Mouse (Mus musculus) frontal cortex, postnatal 25 days (tissue): ENCODE results near the gene Camta1.

Experiments used
- DNase-seq, 2 experiments: peaks; one replicate each; pipeline ENCODE4 v3.0.0; 2022; ENCODE audit warnings: low spot score in 2 of 2

Camta1 gene

DNA sequence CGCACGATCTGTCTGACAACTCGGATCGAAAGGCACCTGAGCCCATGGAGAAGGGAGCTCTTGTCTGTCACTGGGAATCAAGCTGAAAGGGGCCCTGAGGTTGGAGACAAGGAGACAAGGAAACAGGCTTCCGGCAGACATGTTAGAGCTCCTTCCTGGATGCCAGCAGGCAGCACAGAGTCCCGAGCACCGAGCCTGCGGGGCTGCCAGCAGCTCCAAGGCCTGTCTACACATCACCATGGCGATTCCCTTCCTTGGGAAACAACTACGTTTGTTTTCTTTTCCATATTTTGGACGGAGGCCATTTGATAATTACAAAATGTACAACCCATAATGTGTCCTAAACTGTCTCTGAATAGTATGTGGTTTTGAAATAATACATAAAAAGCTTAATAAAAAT is 122.8 kb downstream of the Camta1 start:
- DNase-seq = no peak

DNA sequence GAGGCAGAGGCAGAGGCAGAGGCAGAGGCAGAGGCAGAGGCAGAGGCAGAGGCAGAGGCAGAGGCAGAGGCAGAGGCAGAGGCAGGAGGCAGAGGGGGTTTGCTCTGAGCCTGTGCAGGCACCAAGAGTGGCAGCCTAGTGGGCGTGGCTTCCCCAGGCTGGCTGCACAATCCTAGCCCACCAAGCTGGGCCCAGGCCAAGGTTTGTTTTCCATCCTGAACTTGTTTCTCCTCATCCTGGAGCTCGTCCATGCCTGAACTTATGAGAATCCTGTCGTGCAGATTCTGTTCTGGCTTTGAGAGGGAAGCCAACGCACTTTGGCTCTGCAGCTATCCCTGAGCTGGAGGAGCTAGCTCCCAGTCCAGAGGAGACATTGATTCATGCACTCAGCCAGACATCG is 123.4 kb downstream of the Camta1 start:
- DNase-seq = no peak

DNA sequence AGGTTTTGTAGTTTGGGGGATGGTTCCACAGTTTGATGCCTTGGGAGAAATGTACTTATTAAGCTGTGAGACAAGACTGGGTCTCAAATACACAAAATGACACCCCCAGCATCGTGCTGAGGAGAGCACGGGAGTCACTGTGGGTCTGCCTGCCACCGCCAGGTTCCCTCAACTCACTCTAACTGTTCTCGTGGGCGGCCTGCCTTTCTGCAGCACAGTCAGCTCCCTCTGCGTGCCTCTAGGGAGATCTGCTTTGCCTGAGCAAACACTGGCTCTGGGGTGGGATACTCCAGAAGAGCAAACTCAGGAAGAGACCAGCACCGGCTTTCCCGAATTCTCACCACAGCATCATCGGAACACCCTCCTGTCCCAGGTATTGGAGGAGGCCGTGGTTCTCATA is 129.0 kb downstream of the Camta1 start:
- DNase-seq = no peak

DNA sequence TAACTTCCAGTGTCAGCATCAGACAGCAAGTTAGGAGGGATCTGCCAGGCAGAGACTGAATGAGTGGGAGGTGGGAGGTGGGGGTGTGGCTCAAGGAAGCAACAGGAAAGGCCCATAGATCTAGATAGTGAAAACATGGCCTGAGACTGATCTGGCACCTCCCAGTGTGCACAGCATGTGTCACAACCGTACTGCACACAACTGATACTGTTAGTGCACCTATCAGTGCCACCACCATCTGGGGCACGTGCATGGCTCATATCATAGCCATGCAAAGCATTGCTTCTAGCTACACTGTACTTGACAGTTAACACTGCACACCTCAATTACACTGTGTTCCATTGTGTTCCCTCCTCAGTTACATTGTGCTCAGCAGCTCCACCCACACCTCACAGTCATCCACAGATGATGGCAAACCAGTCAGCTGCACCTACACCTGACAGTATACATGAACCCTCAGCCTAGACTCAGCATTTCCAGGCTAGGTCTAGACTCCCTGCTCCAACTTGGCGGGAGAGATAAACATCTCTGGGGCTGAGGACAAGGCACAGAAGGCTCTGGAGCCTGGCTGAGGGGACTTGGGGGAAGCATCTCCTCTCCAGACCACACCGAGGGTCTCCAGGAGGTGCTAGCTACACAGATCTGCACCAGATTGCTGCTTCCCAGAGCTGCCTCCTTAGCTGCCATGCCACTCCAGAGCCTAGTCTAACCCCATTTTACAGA is 131.5 kb downstream of the Camta1 start:
- no peak for DNase-seq

DNA sequence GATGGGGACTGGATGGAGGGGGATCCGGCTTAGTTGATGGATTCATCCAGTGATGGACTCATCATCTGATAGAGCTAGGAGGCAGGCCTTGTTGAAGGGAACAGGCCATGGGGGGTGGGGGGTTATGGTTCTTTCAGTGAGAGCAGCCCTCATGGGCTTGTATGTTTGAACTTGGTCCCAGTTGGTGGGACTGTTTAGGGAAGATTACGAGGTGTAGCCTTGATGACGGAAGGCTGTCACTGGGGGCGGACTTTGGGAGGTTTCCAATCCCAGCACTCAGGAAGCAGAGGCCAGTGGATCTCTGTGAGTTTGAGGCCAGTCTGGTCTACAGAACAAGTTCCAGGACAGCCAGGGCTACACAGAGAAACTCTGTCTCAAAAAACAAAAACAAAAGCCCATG is 132.6 kb downstream of the Camta1 start:
- DNase-seq = no peak

GRCm38 (mm10) chr4:151728391-151729065 is 133.1 kb downstream of the Camta1 start:
- DNase-seq = peak; percentile 18 to 26

DNA sequence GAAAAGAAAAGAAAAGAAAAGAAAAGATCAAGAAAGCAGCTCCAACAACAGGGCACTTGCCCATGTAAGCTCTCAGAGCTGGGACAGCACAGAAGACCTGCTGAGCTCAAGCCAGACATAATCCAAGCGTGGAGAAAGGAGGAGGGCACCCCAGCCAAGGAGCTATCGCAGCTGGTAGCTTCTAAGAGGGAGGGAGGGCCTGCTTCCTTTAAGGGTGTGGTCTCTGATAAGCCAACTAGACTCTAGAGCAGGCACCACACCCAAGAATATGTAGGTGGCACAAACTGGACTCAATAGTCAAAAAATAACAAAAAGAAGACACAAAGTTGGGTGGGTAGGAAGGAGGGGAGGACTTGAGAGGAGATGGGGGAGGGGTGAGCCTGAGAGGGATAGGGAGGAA is 135.3 kb downstream of the Camta1 start:
- DNase-seq = no peak

- DNase-seq = no peak
Measured at GRCm38 (mm10) chr4:151724897-151725296, 136.8 kb downstream of the Camta1 start.

DNA sequence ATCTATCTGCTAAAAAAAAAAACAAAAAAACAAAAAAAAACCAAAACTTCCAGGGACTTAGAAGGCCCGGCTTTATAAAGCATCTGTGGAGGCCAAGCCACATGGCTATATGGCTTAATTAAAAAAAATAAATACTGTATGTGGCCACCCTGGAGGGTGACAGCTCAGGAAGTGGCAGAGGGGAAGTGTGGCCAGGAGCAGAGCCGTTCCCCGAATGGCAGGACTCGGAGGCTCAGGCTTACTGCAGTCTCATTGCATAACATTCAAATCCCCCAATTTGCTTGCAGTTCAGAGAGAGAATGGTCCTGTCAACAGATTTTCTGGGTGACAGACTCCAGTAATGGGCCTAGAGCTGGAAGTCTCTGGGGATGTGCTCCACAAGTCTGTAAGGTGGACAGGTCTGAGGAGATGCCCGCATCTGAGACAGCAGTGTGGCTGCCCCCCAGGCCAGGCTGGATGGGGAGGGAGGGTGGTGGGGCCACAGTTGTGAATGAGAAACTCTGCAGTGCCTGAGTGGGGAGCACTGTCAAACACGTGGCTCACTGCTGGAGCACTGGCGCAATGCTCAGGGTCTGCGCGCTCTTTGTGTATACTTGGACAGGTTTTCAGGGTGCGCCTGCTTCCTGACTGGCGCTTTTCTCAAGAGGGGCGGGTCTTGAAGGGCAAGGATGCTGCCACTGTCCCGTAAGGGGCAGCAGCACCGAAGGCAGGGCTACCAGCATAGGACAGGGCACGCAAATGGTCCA is 140.8 kb downstream of the Camta1 start:
- DNase-seq = no peak

DNA sequence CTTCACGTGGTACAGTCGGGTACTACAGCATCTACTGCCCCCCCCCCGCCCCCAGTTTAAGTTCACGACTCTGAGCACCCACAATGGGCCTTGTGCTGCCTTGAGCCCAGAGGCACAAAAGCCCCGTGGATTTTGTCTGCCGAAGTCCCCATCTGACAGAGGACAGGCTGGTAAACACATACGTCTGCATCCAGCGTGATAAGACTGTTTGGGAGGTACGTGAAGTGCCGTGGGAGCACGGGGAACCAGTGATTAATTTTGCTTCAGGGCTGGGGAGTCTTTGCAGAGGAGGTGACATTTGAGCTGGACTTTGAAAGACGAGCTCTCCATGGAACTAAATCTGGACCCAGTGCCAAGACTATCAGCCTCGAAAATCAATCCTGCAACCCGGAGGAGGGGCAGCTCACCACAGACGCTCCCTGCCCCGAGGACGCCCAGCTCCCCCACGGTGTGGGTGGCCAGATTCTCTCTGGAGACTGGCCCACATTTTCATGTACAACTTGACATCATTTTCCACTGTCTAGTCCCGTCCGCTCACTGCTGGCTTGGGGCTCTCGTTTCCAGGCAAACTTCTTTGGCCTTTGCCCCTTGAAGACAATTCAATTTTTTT is 142.7 kb downstream of the Camta1 start:
- no peak for DNase-seq

DNA sequence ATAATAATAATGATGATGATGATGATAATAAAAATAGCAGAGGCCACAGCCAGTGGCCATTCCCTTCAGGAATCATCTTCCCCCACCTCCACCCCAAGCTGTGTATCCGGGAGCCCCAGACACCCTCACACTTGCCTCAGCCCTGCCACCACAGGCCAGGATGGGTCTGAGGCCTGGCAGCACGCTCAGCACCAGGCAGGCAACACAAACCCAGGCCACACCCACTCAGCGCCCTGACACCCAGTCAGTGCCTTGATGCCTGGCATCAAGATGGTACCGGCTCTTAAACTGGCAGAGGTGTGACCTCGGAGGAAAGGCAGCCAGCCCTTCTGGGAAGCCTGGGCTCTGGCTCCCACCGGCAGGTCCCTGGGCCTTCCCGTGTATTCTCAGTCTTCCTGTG is 143.8 kb downstream of the Camta1 start:
- DNase-seq = no peak

- no peak for DNase-seq
Measured at GRCm38 (mm10) chr4:151713714-151714113, 148.0 kb downstream of the Camta1 start.

DNA sequence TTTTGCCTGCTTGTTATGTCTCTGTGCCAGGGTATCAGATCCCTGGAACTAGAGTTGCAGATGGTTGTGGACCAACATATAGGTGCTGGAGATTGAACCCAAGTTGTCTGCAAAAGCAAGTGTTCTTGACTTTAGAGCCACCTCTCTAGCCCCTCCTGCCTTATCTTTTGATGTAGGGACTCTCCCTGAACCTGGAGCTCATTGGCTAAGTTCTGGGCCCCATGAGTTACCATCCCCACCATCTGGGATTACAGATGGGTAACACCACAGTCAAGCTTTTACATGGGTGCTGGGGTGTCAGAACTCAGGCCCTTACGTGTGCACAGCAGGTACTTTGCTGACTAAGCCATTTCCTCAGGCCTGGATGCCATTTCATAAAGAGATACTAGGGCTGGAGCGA is 150.3 kb downstream of the Camta1 start:
- no peak for DNase-seq

DNA sequence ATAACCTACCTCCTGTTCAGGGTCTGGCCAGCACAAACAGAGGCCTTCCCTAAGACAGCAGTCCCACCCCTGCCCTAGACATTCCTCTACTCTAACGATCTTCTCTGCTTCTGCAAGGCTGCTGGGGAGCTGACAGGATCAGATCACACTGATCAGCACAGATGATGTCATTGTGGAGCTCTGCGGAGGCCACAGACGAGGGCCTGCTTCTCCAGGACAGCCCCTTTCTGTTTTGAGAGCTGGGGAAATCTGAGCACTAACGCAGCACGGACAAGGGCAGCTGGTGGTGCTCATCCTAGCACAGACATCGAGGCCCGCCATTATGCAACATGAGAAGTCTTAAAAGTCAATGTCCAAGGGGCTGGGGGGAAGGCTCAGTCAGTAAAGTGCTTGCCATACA is 151.2 kb downstream of the Camta1 start:
- no peak for DNase-seq

DNA sequence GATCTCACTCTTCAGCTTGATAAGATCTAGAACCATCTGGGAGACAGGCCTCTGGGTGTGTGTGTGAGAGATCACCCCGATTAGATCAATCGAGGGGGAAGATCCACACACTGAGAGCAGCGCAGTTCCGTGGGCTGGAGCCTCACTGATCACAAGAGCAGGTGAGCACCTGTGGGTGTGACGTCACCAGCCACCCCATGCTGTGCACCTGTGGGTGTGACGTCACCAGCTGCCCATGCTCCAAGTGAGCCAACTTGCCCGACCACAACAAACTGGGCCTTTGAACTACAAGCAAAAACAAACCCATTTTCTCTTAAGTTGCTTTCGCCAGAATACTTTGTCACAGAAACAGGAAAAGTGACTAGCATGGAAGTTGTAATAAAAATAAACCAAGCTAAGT is 152.4 kb downstream of the Camta1 start:
- DNase-seq = no peak

GRCm38 (mm10) chr4:151703069-151703735 is 158.5 kb downstream of the Camta1 start:
- no peak for DNase-seq

GRCm38 (mm10) chr4:151702463-151702862 is 159.2 kb downstream of the Camta1 start:
- no peak for DNase-seq

DNA sequence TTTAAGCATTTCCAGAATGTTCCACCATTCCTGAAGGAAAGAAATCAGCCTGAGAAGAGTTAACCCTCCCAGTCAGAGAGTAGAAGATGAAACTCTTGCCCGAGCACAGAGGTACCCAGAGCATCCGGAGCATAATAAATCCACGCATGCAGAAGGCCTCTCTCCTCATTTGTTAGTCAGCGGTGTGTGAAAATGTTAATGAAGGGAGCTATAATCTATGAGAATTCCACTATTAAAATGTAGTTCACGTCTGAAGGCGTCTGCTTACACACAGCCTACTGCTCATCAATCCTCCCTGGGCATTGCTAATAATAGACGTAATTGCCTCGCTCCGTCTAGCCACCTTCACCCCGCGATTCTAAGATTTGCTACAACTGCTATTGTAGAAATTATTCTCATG is 165.7 kb downstream of the Camta1 start:
- DNase-seq = no peak

- DNase-seq = no peak
Measured at GRCm38 (mm10) chr4:151694531-151694930, 167.1 kb downstream of the Camta1 start.

DNA sequence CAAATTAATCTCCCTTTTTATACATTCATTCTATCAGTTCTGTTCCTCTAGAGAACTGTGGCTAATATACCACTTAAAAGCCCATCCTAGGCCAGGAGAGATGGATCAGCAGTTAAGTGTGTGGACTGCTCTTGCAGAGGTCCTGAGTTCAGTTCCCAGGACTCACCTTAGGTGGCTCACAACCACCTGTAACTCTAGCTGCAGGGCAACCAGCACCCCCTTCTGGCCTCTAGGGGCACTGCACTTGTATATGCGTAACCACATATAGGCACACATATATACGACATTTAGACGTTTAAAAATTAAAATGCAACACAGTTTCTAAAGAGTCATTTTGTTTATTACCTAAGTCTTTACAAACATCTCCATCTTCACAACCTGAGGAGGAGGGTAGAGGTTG is 167.6 kb downstream of the Camta1 start:
- DNase-seq = no peak

- DNase-seq = no peak
Measured at GRCm38 (mm10) chr4:151690041-151690440, 171.6 kb downstream of the Camta1 start.

- no peak for DNase-seq
Measured at GRCm38 (mm10) chr4:151688206-151688605, 173.5 kb downstream of the Camta1 start.
